Mouse (Mus musculus) limb, embryonic 12.5 days (tissue): ENCODE results near the gene Adamts12. TPM values are rescaled to one million over a fixed set of nuclear protein-coding genes. Genes with fewer than 3 reads are reported as not detected.
A peak's percentile ranks its signal among the peaks of the same experiment; 100 is the strongest.

Experiments
- ATAC-seq: fragments of 200-750 bp; cut with Nextera tagmentation; 2 replicates; pipeline ENCODE4 v1.8.0; 2017; ENCODE audit warnings: low read depth, moderate TSS enrichment; ENCODE audit not compliant: insufficient number of reproducible peaks, insufficient read depth, low FRiP score, low TSS enrichment
- H3K27ac ChIP-seq: fragments of 300-500 bp; sonication (generic); 2 replicates; pipeline ENCODE4 v1.5.1; 2016; ENCODE audit warnings: mild to moderate bottlenecking, moderate library complexity
- H3K27me3 ChIP-seq: fragments of 300-500 bp; sonication (generic); 2 replicates; pipeline ENCODE4 v1.6.1; 2016; ENCODE audit warnings: mild to moderate bottlenecking, moderate library complexity
- H3K36me3 ChIP-seq: fragments of 300-500 bp; sonication (generic); 2 replicates; pipeline ENCODE4 v1.6.1; 2016; ENCODE audit warnings: mild to moderate bottlenecking, moderate library complexity
- H3K4me1 ChIP-seq: fragments of 300-500 bp; sonication (generic); replicated peaks from 2 replicates; pipeline ENCODE4 v1.6.1; 2016
- H3K4me2 ChIP-seq: fragments of 300-500 bp; sonication (generic); 2 replicates; pipeline ENCODE4 v1.6.1; 2016; ENCODE audit warnings: mild to moderate bottlenecking, moderate library complexity
- H3K4me3 ChIP-seq: fragments of 300-500 bp; sonication (generic); replicated peaks from 2 replicates; pipeline ENCODE4 v1.5.1; 2016; ENCODE audit warnings: mild to moderate bottlenecking
- H3K9ac ChIP-seq: fragments of 300-500 bp; sonication (generic); replicated peaks from 2 replicates; pipeline ENCODE4 v1.6.1; 2016; ENCODE audit warnings: mild to moderate bottlenecking, moderate library complexity
- H3K9me3 ChIP-seq: fragments of 300-500 bp; sonication (generic); 2 replicates; pipeline ENCODE4 v1.6.1; 2016; ENCODE audit warnings: mild to moderate bottlenecking, moderate library complexity
- WGBS: fragments of 180-500 bp; shearing (Covaris S2); methylation state at CpG from one replicate; pipeline ENCODE4 v1.1.7; 2016; 5-methylcytosine and 5-hydroxymethylcytosine counted together
- polyA plus RNA-seq: library from polyadenylated mRNA; unstranded; fragments of >200 nt; fragmentation: Nextera tagmentation; extraction: Ambion mirVana; gene quantifications from 2 replicates; pipeline ENCODE4 v1.2.1, GENCODE M21; 2016

Adamts12 gene
- polyA plus RNA-seq, 1 experiment from 2014 or later, result 2.1 TPM

DNA sequence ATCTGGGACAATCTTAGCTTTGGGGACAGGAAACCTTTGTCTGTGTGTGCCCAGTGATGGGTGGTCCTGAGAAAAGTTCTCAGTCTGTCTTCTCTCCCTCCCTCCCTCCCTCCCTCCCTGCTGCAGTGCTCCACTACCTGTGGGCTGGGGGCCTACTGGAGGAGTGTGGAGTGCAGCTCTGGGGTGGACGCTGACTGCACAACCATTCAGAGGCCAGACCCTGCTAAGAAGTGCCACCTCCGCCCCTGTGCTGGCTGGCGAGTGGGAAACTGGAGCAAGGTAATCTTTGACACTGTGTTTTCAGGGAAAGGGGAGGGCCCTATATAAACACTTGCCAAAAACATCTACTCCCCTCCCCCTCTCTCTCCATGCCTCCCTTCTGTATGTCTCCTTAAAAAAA is 252.5 kb downstream of the Adamts12 start:
- H3K4me3 ChIP-seq, result no peak overlapping the region
- no peak overlapping the region for H3K27ac ChIP-seq
- 37% methylated on average over 3 of the region's 3 CpGs for WGBS
- H3K9ac ChIP-seq, result no peak overlapping the region
- H3K9me3 ChIP-seq, result no peaks in the 10 kb centered on the region
- H3K4me2 ChIP-seq, result no peak overlapping the region
- H3K27me3 ChIP-seq, result no peaks in the 10 kb centered on the region
- ATAC-seq, result no peak
- H3K4me1 ChIP-seq, result 0 out of 2 replicates have a peak, but pooled peaks cover 5% of the 10 kb centered on the region
- H3K36me3 ChIP-seq, result no peaks in the 10 kb centered on the region

DNA sequence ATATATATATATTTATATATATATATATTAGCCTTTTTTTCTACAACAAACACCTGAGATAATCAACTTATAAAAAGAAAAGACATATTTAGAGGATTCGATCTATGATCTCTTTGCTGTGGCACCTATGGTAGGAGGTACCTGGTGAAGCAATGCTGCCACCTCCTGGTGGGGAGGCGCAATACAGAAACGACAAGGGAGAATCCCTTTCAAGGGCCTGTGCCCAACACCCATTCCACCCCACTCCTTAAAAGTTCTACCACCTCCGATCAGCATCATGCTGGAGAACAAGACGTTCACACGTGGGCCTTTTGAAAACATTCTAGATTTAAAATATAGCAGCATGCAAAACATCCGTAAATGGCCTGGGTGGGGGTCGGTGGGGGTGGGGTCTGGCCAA is 255.9 kb downstream of the Adamts12 start:
- no peak overlapping the region for H3K9ac ChIP-seq
- H3K36me3 ChIP-seq, result no peaks in the 10 kb centered on the region
- 0 out of 2 replicates have a peak, but pooled peaks cover 5% of the 10 kb centered on the region for H3K4me1 ChIP-seq
- no peak overlapping the region for H3K4me3 ChIP-seq
- no peak overlapping the region for H3K4me2 ChIP-seq
- 28% methylated on average over 8 of the region's 8 CpGs for whole genome bisulfite sequencing
- no peak overlapping the region for H3K27ac ChIP-seq
- ATAC-seq, result peak; percentile 63; the same call in 1 of the 2 replicates
- no peaks in the 10 kb centered on the region for H3K9me3 ChIP-seq
- no peaks in the 10 kb centered on the region for H3K27me3 ChIP-seq

DNA sequence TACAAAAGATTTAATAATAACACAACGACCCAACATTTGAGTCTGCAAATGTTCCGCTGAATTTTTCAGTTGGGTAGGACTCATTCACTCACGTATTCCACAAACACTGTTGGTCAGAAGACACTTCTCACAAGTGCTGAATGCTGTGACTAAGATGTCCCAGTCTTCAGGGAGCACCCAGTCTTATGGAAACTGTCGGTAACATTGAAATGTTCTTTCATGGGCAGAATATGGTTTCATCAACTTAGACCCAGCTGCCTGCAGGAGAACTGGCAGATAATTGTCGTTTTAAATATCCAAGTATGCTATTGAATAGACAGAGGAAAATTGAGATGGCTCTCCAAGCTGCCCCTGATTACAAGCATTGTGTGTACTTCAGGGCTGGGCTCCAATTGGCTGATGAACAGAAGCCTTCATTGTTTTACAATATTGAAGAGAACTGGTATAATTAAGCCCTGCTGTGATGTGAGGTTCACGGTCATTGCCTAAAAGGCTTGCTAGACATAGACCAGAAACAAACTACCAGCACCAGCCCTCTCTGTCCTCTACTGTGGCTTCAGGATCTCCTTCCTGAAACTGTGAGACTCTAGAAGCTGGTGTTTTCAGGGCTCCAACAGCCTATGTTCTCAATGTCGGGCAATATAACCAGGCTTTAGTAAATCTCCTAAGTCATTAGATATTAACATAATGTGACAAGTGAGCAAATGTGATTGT is 275.0 kb downstream of the Adamts12 start:
- H3K4me1 ChIP-seq, result no peaks in the 10 kb centered on the region
- no peaks in the 10 kb centered on the region for H3K27me3 ChIP-seq
- no peaks in the 10 kb centered on the region for H3K9me3 ChIP-seq
- no peak overlapping the region for H3K4me3 ChIP-seq
- no peak for ATAC-seq
- H3K4me2 ChIP-seq, result no peak overlapping the region
- no peak overlapping the region for H3K9ac ChIP-seq
- no peak overlapping the region for H3K27ac ChIP-seq
- WGBS, result 85% methylated on average over 7 of the region's 7 CpGs
- H3K36me3 ChIP-seq, result no peaks in the 10 kb centered on the region

DNA sequence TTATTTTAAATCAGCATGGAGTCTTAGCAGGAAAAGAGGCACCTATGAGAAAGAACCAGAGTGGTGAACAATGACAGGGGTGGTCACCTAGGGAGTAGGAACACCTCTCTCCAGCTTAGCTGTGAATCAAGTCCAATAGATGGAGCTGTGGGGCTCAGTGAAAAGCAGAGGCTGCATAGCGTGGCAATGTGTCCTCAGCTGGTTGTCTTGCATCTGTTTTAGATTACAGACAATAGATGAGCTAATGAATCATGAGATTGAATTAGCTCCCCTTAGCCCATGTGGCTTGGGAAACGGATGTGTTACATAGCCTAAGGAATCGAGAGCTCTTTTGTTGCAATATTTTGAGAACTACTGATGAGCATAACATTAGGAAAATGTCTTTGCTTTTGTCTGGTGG is 291.3 kb downstream of the Adamts12 start:
- no peak overlapping the region for H3K4me3 ChIP-seq
- no peak overlapping the region for H3K4me2 ChIP-seq
- H3K27me3 ChIP-seq, result no peaks in the 10 kb centered on the region
- no peaks in the 10 kb centered on the region for H3K36me3 ChIP-seq
- no peak overlapping the region for H3K27ac ChIP-seq
- H3K9ac ChIP-seq, result no peak overlapping the region
- H3K4me1 ChIP-seq, result no peaks in the 10 kb centered on the region
- H3K9me3 ChIP-seq, result no peaks in the 10 kb centered on the region
- ATAC-seq, result no peak
- WGBS, result 30% methylated on average over 3 of the region's 3 CpGs

DNA sequence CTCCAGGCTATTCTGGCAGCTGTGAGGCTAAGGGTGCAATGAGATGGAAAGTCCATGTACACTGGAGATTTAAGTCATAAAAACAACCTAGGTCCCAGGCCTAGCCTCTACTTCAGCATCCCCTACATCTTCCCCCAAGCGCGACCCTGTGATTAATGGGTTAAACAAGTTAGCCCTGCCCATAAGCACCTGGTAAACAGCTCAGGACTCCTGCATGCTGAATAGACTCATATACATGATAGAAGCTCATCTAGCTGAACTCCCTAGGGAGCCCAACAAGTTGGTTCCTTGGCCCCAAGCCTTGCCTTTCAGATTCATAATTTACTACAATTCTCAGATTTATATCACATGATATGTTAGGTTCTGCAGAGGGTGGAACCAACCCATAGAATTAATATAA is 292.9 kb downstream of the Adamts12 start:
- Histone ChIP-seq H3K36me3 (no peaks in the 10 kb centered on the region), H3K27me3 (no peaks in the 10 kb centered on the region), H3K9me3 (no peaks in the 10 kb centered on the region), H3K4me1 (no peaks in the 10 kb centered on the region), H3K4me2 (no peak overlapping the region), H3K9ac (no peak overlapping the region), H3K27ac (no peak overlapping the region), H3K4me3 (no peak overlapping the region)
- 91% methylated on average over 2 of the region's 2 CpGs for WGBS
- ATAC-seq, result no peak

DNA sequence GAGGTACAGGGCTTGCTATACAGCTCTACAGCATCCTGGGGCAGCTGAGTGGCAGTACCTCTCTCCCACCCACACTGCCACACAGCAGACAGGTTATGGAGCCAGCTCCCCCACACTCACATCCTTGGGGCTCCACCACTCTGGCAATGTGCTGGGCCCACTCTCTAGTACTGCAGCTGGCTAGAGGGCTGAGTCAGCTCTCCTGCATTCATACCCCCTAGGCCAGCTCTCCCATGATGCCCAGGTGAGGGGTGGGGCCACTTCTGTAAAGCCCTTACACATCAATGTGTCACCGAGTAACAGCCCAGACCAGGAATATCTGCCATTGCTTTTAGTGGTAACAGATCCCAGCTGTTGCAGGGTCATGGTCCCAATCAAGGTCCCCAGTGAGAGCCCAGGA is 296.3 kb downstream of the Adamts12 start:
- Histone ChIP-seq H3K27ac (no peak overlapping the region), H3K4me2 (no peak overlapping the region), H3K27me3 (no peaks in the 10 kb centered on the region), H3K4me3 (no peak overlapping the region), H3K9me3 (no peaks in the 10 kb centered on the region), H3K9ac (no peak overlapping the region), H3K36me3 (no peaks in the 10 kb centered on the region), H3K4me1 (no peaks in the 10 kb centered on the region)
- WGBS, result 70% methylated on average over 1 of the region's 1 CpGs
- no peak for ATAC-seq

DNA sequence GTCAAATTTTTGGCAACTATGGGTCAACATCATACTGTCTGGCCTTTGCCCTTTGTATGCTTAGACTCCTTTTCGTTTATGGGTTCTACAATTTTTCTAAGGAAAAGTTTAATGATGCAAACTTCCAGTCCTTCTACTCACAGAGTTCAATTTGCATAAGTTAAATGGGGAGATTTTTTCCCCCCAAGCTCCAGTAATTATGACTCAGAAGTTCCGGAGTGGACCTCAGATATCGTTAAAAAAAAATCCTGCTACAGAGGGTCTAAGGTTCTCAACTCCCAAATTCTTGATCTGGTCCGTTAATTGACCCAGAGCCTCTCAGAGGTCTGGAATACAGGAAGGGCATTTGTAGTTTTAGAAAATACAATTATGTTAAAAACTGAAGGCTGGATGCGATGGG is 297.2 kb downstream of the Adamts12 start:
- H3K4me3 ChIP-seq, result no peak overlapping the region
- no peaks in the 10 kb centered on the region for H3K27me3 ChIP-seq
- WGBS, result 87% methylated on average over 5 of the region's 5 CpGs
- H3K36me3 ChIP-seq, result no peaks in the 10 kb centered on the region
- no peaks in the 10 kb centered on the region for H3K9me3 ChIP-seq
- no peak overlapping the region for H3K4me2 ChIP-seq
- H3K4me1 ChIP-seq, result no peaks in the 10 kb centered on the region
- no peak for ATAC-seq
- no peak overlapping the region for H3K27ac ChIP-seq
- H3K9ac ChIP-seq, result no peak overlapping the region

DNA sequence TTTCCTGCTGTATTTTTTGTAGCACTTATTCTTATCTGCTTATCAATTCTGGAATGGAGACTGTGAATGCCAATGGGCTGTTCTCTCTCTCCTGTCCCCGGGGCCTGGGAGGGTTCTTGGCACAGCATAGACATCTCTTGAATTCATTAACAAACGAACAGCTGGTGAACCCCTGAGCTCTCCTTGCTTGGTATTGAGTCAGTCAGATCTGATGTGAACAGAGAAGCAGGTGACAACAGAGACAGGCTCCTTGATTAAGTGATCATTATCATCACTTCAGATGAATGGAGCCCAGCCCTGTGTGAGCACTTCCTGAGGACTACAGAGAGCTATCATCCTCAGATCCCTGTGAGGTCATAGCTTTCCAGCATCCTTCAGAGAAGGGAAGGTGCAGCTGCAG is 299.5 kb downstream of the Adamts12 start:
- Histone ChIP-seq H3K4me3 (no peak overlapping the region), H3K36me3 (no peaks in the 10 kb centered on the region), H3K9me3 (no peaks in the 10 kb centered on the region), H3K4me1 (no peaks in the 10 kb centered on the region), H3K27me3 (no peaks in the 10 kb centered on the region), H3K9ac (no peak overlapping the region), H3K27ac (no peak overlapping the region), H3K4me2 (no peak overlapping the region)
- ATAC-seq, result no peak
- 49% methylated on average over 2 of the region's 2 CpGs for WGBS

DNA sequence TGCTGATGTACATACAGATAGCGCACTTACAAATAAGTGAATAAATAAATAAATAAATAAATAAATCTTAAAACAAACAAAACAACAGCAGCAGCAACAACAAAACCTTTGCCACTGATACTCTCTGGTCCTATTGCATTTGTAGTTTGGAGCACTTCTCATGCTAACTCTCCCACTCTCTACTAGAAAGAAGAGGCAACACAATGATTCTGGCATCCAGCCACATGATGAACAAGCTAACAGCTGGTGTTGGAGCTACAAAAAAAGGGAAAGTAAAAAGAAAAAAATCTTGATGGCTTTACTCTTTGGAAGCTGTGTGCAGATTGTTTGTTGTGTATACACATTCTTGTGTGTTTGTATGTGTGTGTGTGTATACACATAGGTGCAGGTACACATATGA is 300.2 kb downstream of the Adamts12 start:
- Histone ChIP-seq H3K4me2 (no peak overlapping the region), H3K4me3 (no peak overlapping the region), H3K36me3 (no peaks in the 10 kb centered on the region), H3K27ac (no peak overlapping the region), H3K27me3 (no peaks in the 10 kb centered on the region), H3K4me1 (no peaks in the 10 kb centered on the region), H3K9ac (no peak overlapping the region), H3K9me3 (no peaks in the 10 kb centered on the region)
- ATAC-seq, result no peak
- WGBS, result 92% methylated on average over 1 of the region's 1 CpGs

DNA sequence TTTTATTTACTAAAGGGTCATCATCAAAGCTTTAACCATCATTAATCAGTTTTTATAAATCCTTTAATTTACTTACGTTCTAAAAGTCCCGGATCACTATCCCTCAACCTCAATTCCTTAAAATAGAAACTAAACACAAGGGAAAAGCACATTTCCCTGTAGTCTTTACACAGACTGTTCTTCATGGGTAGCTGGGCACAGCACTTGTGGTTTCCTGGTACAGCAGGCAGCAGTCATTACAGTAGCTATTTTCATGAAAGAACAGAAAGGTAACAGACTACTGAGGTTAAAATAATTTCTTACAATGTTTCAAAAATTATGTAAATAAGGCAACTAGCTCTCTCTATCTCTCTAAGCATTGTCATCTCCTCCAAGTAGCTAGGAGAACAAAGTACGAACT is 305.0 kb downstream of the Adamts12 start:
- no peak overlapping the region for H3K4me3 ChIP-seq
- H3K9ac ChIP-seq, result no peak overlapping the region
- H3K4me1 ChIP-seq, result no peaks in the 10 kb centered on the region
- H3K9me3 ChIP-seq, result no peaks in the 10 kb centered on the region
- no peak overlapping the region for H3K27ac ChIP-seq
- no peaks in the 10 kb centered on the region for H3K27me3 ChIP-seq
- WGBS, result 85% methylated on average over 3 of the region's 3 CpGs
- ATAC-seq, result no peak
- no peaks in the 10 kb centered on the region for H3K36me3 ChIP-seq
- no peak overlapping the region for H3K4me2 ChIP-seq

DNA sequence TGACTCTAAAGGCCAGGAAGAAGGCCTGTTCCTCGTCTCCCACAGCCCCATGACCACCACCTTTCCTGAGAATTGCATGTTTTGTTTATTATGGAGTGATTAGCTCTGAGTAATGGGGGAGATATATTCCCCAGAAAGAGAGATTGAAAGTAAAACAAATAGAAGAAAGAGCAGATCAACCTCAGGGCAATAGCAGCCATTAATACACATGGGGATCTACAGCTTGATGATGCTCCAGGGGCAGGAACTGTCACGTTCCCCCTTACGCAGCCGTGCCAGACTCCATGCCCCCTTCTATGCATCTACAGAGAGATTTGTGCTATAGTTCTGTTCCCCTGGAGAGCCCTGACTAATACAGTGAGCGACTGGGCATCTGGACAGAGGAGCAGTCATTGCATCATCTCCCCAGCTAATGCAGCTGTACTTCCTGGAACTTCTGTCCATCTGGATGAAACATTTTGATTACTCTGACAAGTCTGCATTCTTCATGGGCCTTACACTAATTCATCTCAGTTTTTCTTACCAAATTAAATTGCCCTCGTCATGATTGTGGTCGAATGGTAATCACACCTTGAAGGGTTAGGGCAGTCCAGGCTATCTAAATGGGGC is 306.0 kb downstream of the Adamts12 start:
- Histone ChIP-seq H3K27me3 (no peaks in the 10 kb centered on the region), H3K27ac (no peak overlapping the region), H3K9me3 (no peaks in the 10 kb centered on the region), H3K4me1 (no peaks in the 10 kb centered on the region), H3K36me3 (no peaks in the 10 kb centered on the region), H3K9ac (no peak overlapping the region), H3K4me2 (no peak overlapping the region), H3K4me3 (no peak overlapping the region)
- no peak for ATAC-seq
- WGBS, result 82% methylated on average over 7 of the region's 7 CpGs
